Mouse (Mus musculus) frontal cortex, postnatal 25 days (tissue): ENCODE measurements at regions not wholly inside any gene's neighbourhood (a gene's known extent, or its start where the extent isn't known, plus 50 kb on each side); places are given as distances from the start of the nearest gene placed in this dataset.
A peak's percentile ranks its signal among the peaks of the same experiment; 100 is the strongest.

Experiments used
- DNase-seq, 2 experiments: peaks; one replicate each; pipeline ENCODE4 v3.0.0; 2022; ENCODE audit warnings: low spot score in 2 of 2

- DNase-seq, result no peak
Measured at GRCm38 (mm10) chr11:114175437-114176131, 108.7 kb upstream of the Sdk2 start.

- DNase-seq, result no peak
Measured at GRCm38 (mm10) chr11:114174871-114175270, 108.0 kb upstream of the Sdk2 start.

- no peak for DNase-seq
Measured at GRCm38 (mm10) chr11:114168231-114168661, 101.4 kb upstream of the Sdk2 start.

GRCm38 (mm10) chr11:114165656-114166362 lies 99.0 kb upstream of the Sdk2 start:
- DNase-seq, result no peak

GRCm38 (mm10) chr11:114152716-114153115 lies 85.9 kb upstream of the Sdk2 start:
- DNase-seq, result peak in 1 of 2 experiments; percentile 39

- DNase-seq, result no peak
Measured at GRCm38 (mm10) chr11:114146334-114146733, 79.5 kb upstream of the Sdk2 start.

- no peak for DNase-seq
Measured at GRCm38 (mm10) chr11:114129270-114129669, 62.4 kb upstream of the Sdk2 start.

GRCm38 (mm10) chr11:114128841-114129240 lies 62.0 kb upstream of the Sdk2 start:
- DNase-seq, result no peak

- DNase-seq, result no peak
Measured at GRCm38 (mm10) chr11:114127426-114127825, 60.6 kb upstream of the Sdk2 start.

GRCm38 (mm10) chr11:114122175-114122574 lies 55.3 kb upstream of the Sdk2 start:
- no peak for DNase-seq

GRCm38 (mm10) chr11:114119135-114119534 lies 52.3 kb upstream of the Sdk2 start:
- DNase-seq, result no peak
